Mouse (Mus musculus) cortical plate, adult 2 months (tissue): ENCODE data around the gene Ptpn14.

Experiments
- CTCF ChIP-seq: fragments of 200-500 bp; IDR thresholded peaks from 2 replicates; pipeline ENCODE4 v1.5.1; 2011; ENCODE audit warnings: mild to moderate bottlenecking, control low read depth, low read length; ENCODE audit not compliant: insufficient read depth; ENCODE audit errors: extremely low read depth
- POLR2A ChIP-seq: fragments of 200-500 bp; IDR thresholded peaks from 2 replicates; pipeline ENCODE4 v1.6.1; 2011; ENCODE audit warnings: mild to moderate bottlenecking, low read length, control low read depth; ENCODE audit not compliant: insufficient read depth; ENCODE audit errors: extremely low read depth

DNA sequence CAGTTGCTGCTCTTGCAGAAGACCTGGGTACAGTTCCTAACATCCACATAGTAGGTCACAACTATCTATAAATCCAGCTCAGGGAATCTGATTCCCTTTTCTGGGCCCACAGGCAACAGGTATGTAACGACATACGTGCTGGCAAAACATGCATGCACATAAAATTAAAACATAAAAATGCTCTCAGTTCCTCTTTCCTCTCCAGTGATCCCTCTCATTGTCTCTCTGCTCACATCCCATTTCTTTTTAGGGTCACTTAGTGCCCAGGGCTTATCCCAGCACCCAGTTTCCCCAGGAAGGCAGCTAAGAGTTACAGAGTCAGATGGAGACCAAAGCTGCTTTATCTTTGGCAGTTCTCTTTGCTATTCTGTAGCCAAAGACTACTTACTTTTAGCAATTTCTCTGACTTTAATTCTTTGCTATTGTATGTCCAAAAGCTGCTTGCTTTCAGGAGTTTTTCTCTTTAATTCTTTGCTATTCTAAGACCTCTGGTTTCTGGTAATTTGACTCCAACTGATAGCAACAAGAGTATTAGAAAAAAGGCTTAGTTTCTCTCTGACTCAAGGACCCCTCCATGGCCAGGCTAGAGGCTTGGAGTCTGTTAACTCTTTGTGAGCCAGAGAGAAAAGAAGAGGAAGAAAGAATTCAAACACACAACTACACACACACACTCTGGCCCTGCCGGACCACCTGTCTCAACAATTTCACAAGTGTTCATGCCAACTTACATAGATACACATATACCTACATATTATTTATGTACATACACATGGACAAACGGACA, 38.8 kb upstream of the Ptpn14 start:
- TF ChIP-seq POLR2A (no peak), CTCF (no peak)
